Mouse (Mus musculus): Measurements from ENCODE around the gene Rab11fip2.

Gene Rab11fip2

GRCm38 (mm10) chr19:59853061-59853460 lies 90.4 kb downstream of the Rab11fip2 start:
- no peak for DNase-seq (ENCODE audit: low read depth)

Measured in c-Kit-positive CD71-positive TER-119-negative erythroid progenitor cells, embryonic 14.5 days (primary cell).